Mouse (Mus musculus): ENCODE data around the gene Vwa3b. TPM values are rescaled to one million over a fixed set of nuclear protein-coding genes. Genes with fewer than 3 reads are reported as not detected.

The Vwa3b gene
- polyA plus RNA-seq, 1 experiment = not detected

GRCm38 (mm10) chr1:37115847-37116246, 89.5 kb downstream of the Vwa3b start:
- no peak overlapping the region for H3ac ChIP-seq (ENCODE audit: control insufficient read depth, insufficient read length)
- peaks cover 19% of the 10 kb centered on the region for H3K27me3 ChIP-seq (ENCODE audit: control insufficient read depth, insufficient read depth, insufficient read length)
- H3K4me3 ChIP-seq = no peak overlapping the region
- no peak for TF ChIP-seq MYOG (IDR thresholded peaks at IDR 0.05; ENCODE audit: control insufficient read depth in 1 of 3, insufficient read depth in 1 of 3, insufficient read length in 2 of 3, low read depth in 2 of 3)
- TF ChIP-seq POLR2A (IDR thresholded peaks at IDR 0.05; ENCODE audit: insufficient read length, low read depth) = no peak
- TF ChIP-seq USF1 (IDR thresholded peaks at IDR 0.05; ENCODE audit: low read depth) = no peak
- no peak for TF ChIP-seq TCF12 (IDR thresholded peaks at IDR 0.05; ENCODE audit: insufficient read depth, poor library complexity, severe bottlenecking)
- no peak for TF ChIP-seq SRF (IDR thresholded peaks at IDR 0.05; ENCODE audit: control insufficient read depth, insufficient read length, low read depth)
- TF ChIP-seq E2F4 (IDR thresholded peaks at IDR 0.05; ENCODE audit: insufficient read depth) = no peak
- no peak for TF ChIP-seq MAX (IDR thresholded peaks at IDR 0.05; ENCODE audit: low read depth)
- TF ChIP-seq CEBPB (IDR thresholded peaks at IDR 0.05; ENCODE audit: insufficient read depth, poor library complexity, severe bottlenecking) = no peak
- no peak for TF ChIP-seq MYOD1 (IDR thresholded peaks at IDR 0.05; ENCODE audit: control insufficient read depth in 1 of 3, insufficient read length in 2 of 3, low read depth in 2 of 3)
- no peak for TF ChIP-seq POLR2AphosphoS2 (IDR thresholded peaks at IDR 0.05; ENCODE audit: insufficient read length, low read depth)
- TF ChIP-seq TCF3 (IDR thresholded peaks at IDR 0.05; ENCODE audit: insufficient read length, low read depth) = no peak
- TF ChIP-seq REST (IDR thresholded peaks at IDR 0.05; ENCODE audit: insufficient read depth, insufficient read length) = no peak
- H3K4me2 ChIP-seq (ENCODE audit: low read depth) = no peak overlapping the region
- no peaks in the 10 kb centered on the region for H3K79me2 ChIP-seq (ENCODE audit: control insufficient read depth, insufficient read depth)
- H3K36me3 ChIP-seq (ENCODE audit: control insufficient read depth, insufficient read depth) = no peaks in the 10 kb centered on the region

- Histone ChIP-seq H3K4me2 (ENCODE audit: low read depth) (no peak overlapping the region), H3K79me2 (ENCODE audit: control insufficient read depth, insufficient read depth) (no peaks in the 10 kb centered on the region), H3K36me3 (ENCODE audit: control insufficient read depth, insufficient read depth) (no peaks in the 10 kb centered on the region), H3K4me3 (no peak overlapping the region), H3K27me3 (ENCODE audit: control insufficient read depth, insufficient read depth, insufficient read length) (peaks cover 19% of the 10 kb centered on the region), H3ac (ENCODE audit: control insufficient read depth, insufficient read length) (no peak overlapping the region)
- TF ChIP-seq MYOD1 (IDR thresholded peaks at IDR 0.05; ENCODE audit: control insufficient read depth in 1 of 3, insufficient read length in 2 of 3, low read depth in 2 of 3) = no peak
- TF ChIP-seq CEBPB (IDR thresholded peaks at IDR 0.05; ENCODE audit: insufficient read depth, poor library complexity, severe bottlenecking) = no peak
- TF ChIP-seq POLR2A (IDR thresholded peaks at IDR 0.05; ENCODE audit: insufficient read length, low read depth) = no peak
These were observed 90.2 kb downstream of the Vwa3b start for GRCm38 (mm10) chr1:37116574-37116973.

- no peak for TF ChIP-seq POLR2AphosphoS2 (IDR thresholded peaks at IDR 0.05; ENCODE audit: insufficient read length, low read depth)
- TF ChIP-seq REST (IDR thresholded peaks at IDR 0.05; ENCODE audit: insufficient read depth, insufficient read length) = no peak
- TF ChIP-seq SRF (IDR thresholded peaks at IDR 0.05; ENCODE audit: control insufficient read depth, insufficient read length, low read depth) = no peak
- TF ChIP-seq MYOG (IDR thresholded peaks at IDR 0.05; ENCODE audit: control insufficient read depth in 1 of 3, insufficient read depth in 1 of 3, insufficient read length in 2 of 3, low read depth in 2 of 3) = no peak
- TF ChIP-seq POLR2A (IDR thresholded peaks at IDR 0.05; ENCODE audit: insufficient read length, low read depth) = no peak
- TF ChIP-seq E2F4 (IDR thresholded peaks at IDR 0.05; ENCODE audit: insufficient read depth) = no peak
- TF ChIP-seq CEBPB (IDR thresholded peaks at IDR 0.05; ENCODE audit: insufficient read depth, poor library complexity, severe bottlenecking) = no peak
- TF ChIP-seq TCF12 (IDR thresholded peaks at IDR 0.05; ENCODE audit: insufficient read depth, poor library complexity, severe bottlenecking) = no peak
- no peak for TF ChIP-seq TCF3 (IDR thresholded peaks at IDR 0.05; ENCODE audit: insufficient read length, low read depth)
- no peak for TF ChIP-seq USF1 (IDR thresholded peaks at IDR 0.05; ENCODE audit: low read depth)
- no peak for TF ChIP-seq MAX (IDR thresholded peaks at IDR 0.05; ENCODE audit: low read depth)
- TF ChIP-seq MYOD1 (IDR thresholded peaks at IDR 0.05; ENCODE audit: control insufficient read depth in 1 of 3, insufficient read length in 2 of 3, low read depth in 2 of 3) = no peak
- H3K4me2 ChIP-seq (ENCODE audit: low read depth) = no peak overlapping the region
- no peak overlapping the region for H3K4me3 ChIP-seq
- no peak overlapping the region for H3ac ChIP-seq (ENCODE audit: control insufficient read depth, insufficient read length)
- H3K79me2 ChIP-seq (ENCODE audit: control insufficient read depth, insufficient read depth) = no peaks in the 10 kb centered on the region
- H3K27me3 ChIP-seq (ENCODE audit: control insufficient read depth, insufficient read depth, insufficient read length) = peaks cover 15% of the 10 kb centered on the region
- H3K36me3 ChIP-seq (ENCODE audit: control insufficient read depth, insufficient read depth) = no peaks in the 10 kb centered on the region
These were observed 91.6 kb downstream of the Vwa3b start for GRCm38 (mm10) chr1:37117964-37118363.

GRCm38 (mm10) chr1:37122306-37122705, 95.9 kb downstream of the Vwa3b start:
- Histone ChIP-seq H3K27me3 (ENCODE audit: control insufficient read depth, insufficient read depth, insufficient read length) (no peaks in the 10 kb centered on the region), H3K4me3 (no peak overlapping the region), H3K4me2 (ENCODE audit: low read depth) (no peak overlapping the region), H3K36me3 (ENCODE audit: control insufficient read depth, insufficient read depth) (no peaks in the 10 kb centered on the region), H3K79me2 (ENCODE audit: control insufficient read depth, insufficient read depth) (no peaks in the 10 kb centered on the region), H3ac (ENCODE audit: control insufficient read depth, insufficient read length) (no peak overlapping the region)
- peak; percentile 38 for TF ChIP-seq TCF3 (IDR thresholded peaks at IDR 0.05; ENCODE audit: insufficient read length, low read depth)
- no peak for TF ChIP-seq CEBPB (IDR thresholded peaks at IDR 0.05; ENCODE audit: insufficient read depth, poor library complexity, severe bottlenecking)
- TF ChIP-seq POLR2A (IDR thresholded peaks at IDR 0.05; ENCODE audit: insufficient read length, low read depth) = no peak
- TF ChIP-seq MYOG (IDR thresholded peaks at IDR 0.05; ENCODE audit: control insufficient read depth in 1 of 3, insufficient read depth in 1 of 3, insufficient read length in 2 of 3, low read depth in 2 of 3) = peak; percentile 20 to 45 (median 38)
- TF ChIP-seq MYOD1 (IDR thresholded peaks at IDR 0.05; ENCODE audit: control insufficient read depth in 1 of 3, insufficient read length in 2 of 3, low read depth in 2 of 3) = peak in 2 of 3 experiments; percentile 3 to 27

DNA sequence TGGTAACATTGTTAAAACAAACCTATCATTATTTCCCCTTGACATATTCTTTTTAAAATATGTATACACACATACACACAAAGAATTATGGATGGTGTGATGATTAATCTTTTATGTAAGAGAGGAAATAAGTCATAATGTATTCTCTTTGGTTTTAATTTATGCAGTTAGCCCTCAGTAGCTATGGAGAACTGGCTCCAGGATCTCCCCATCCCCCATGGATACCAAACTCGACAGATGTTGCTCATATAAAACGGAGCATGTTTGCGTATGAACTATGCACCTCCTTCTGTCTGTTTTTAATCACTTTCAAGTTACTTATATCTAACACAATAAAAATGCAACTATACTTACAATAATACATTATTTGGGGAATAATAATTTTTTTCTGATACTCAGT, 96.4 kb downstream of the Vwa3b start:
- TF ChIP-seq MYOD1 (IDR thresholded peaks at IDR 0.05; ENCODE audit: control insufficient read depth in 1 of 3, insufficient read length in 2 of 3, low read depth in 2 of 3) = no peak
- H3K36me3 ChIP-seq (ENCODE audit: control insufficient read depth, insufficient read depth) = no peaks in the 10 kb centered on the region
- H3K27me3 ChIP-seq (ENCODE audit: control insufficient read depth, insufficient read depth, insufficient read length) = no peaks in the 10 kb centered on the region
- no peak overlapping the region for H3K4me2 ChIP-seq (ENCODE audit: low read depth)
- no peak overlapping the region for H3ac ChIP-seq (ENCODE audit: control insufficient read depth, insufficient read length)
- H3K4me3 ChIP-seq = no peak overlapping the region
- no peaks in the 10 kb centered on the region for H3K79me2 ChIP-seq (ENCODE audit: control insufficient read depth, insufficient read depth)

Data from myocyte (in vitro differentiated cells).